Mouse (Mus musculus) retina, postnatal 1 day (tissue): Measurements from ENCODE around the gene Ap2a1.
A peak's percentile ranks its signal among the peaks of the same experiment; 100 is the strongest.

Experiments used
- DNase-seq: peaks from one replicate; pipeline ENCODE4 v3.0.0-alpha.2; 2012

The Ap2a1 gene

GRCm38 (mm10) chr7:44952611-44953306 lies 23.5 kb upstream of the Ap2a1 start:
- DNase-seq, result peak; percentile 94

DNA sequence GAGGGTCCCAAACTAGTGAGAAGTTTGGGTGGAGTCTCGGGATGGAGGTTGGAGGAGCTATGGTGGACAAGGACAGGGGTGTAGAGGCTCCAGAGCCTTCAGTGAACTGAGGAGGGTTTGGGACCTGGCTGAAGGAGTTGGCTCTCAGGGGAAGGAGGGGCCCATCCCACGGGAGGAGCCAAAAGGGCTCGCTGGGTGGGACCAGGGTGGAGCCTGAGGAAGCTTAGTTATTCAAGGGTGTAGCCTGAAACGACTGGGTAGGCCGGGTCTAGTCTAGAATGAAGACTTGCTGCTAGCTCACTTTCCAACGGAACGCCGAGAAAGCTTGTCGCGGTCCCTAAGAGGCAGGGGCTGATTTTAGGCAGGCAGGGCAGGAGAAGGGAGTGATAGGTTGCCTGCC lies 22.7 kb upstream of the Ap2a1 start:
- peak; percentile 45 for DNase-seq

DNA sequence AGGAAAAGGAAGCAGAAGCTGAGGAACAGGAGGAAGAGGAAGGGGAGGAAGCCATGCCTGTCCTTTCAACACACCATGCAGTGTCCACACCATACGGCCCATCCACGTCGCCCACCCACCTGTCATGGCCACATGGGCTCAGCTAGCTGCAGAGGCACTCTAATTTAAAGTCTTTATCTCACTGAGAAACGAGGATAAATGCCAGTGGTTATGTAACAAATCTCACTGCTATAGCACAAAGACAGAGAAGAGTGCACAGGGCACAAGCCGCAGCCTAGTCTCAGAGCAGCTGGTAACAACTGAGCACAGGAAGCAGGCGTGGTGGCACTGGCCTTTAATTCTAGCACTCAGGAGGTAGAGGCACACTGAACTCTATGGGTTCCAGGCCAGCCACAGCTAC lies 20.6 kb upstream of the Ap2a1 start:
- DNase-seq, result no peak

- no peak for DNase-seq
Measured at GRCm38 (mm10) chr7:44942904-44943303, 13.6 kb upstream of the Ap2a1 start, which contains the start of gene Tsks. Gene Tsks (plus strand): TSS chr7:44943204.

- DNase-seq, result no peak
Measured at GRCm38 (mm10) chr7:44938680-44939079, 9.4 kb upstream of the Ap2a1 start.

DNA sequence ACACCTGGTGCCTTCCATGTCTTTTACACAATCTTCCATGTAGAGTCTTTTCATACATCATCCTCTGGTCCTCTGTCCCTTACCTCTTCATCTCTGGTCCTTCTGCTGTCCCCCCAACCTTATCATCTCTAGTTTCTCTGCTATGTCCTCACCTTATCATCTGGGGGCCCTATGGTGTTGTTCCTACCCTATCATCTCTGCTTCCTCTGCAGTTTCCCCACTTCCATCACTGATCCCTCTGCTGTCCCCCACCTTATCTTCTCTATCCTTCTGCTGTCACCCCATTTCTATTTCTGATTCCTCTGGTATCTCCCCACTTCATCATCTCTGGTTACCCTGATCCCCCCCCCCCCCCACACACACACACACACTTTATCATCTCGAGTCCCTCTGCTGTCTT lies 726 bp downstream of the Ap2a1 start:
- DNase-seq, result no peak

GRCm38 (mm10) chr7:44925468-44925867 lies 3.8 kb downstream of the Ap2a1 start:
- DNase-seq, result peak; percentile 62

DNA sequence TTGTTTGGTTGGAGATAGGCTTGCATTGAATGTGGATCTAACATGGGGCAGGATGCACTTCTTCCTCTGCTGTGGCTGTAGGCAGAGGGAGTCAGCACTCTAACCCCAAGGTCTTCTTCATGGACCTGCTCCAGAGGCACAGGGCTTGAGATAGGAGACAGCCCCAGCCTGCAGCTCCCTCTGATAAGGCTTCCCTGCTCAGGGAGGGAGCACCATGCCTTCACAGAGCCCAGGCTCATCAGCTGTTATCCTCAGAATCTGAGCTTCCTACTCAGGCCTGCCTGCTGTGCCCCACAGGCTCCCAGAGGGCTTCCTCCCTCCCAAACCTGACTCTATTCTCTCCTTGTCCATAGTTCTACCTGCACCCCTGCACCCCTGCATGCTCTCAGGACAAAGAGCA lies 6.8 kb downstream of the Ap2a1 start:
- DNase-seq, result no peak

- peak; percentile 68 for DNase-seq
Measured at GRCm38 (mm10) chr7:44919127-44919526, 10.2 kb downstream of the Ap2a1 start.

GRCm38 (mm10) chr7:44918219-44918618 lies 11.1 kb downstream of the Ap2a1 start:
- no peak for DNase-seq

DNA sequence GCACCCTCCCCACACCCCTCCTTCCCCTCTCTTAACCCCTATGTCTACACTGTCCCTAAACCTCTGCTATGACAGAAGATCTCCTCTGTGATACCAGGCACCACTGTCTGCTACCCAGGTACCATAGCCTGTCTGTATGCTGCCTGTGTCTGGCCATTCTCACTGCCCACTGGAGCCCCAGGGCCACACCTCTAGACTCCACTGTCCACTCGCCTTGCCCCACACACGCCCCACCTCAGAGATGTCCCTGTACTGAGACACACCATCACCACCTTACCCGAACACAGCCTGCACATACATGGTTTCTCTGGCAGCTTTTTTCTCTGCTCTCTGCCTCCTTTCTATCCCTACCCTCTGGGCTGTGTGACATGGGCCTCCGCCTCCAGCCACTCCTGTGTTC lies 12.4 kb downstream of the Ap2a1 start:
- DNase-seq, result no peak

GRCm38 (mm10) chr7:44916191-44916590 lies 13.1 kb downstream of the Ap2a1 start:
- no peak for DNase-seq

- DNase-seq, result no peak
Measured at GRCm38 (mm10) chr7:44915314-44915713, 14.0 kb downstream of the Ap2a1 start.

DNA sequence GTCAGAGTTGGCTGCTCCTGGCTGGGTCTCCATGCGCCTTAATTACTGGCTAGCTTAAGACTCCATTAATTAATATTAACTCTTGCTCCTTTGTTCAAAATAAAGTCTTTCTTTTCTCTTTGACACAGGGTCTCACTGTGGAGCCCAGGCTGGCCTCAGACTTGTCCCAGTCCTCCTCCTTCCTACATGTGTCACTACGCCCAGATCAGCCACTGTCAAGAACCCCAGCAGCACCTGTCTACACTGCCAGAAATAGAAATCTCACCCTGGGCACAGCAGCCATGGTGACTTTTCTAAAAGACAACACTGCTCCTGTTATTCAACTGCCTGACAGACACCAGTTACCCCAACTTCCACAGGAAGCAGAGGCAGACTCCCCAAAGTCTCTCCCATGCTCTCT lies 14.9 kb downstream of the Ap2a1 start:
- no peak for DNase-seq

DNA sequence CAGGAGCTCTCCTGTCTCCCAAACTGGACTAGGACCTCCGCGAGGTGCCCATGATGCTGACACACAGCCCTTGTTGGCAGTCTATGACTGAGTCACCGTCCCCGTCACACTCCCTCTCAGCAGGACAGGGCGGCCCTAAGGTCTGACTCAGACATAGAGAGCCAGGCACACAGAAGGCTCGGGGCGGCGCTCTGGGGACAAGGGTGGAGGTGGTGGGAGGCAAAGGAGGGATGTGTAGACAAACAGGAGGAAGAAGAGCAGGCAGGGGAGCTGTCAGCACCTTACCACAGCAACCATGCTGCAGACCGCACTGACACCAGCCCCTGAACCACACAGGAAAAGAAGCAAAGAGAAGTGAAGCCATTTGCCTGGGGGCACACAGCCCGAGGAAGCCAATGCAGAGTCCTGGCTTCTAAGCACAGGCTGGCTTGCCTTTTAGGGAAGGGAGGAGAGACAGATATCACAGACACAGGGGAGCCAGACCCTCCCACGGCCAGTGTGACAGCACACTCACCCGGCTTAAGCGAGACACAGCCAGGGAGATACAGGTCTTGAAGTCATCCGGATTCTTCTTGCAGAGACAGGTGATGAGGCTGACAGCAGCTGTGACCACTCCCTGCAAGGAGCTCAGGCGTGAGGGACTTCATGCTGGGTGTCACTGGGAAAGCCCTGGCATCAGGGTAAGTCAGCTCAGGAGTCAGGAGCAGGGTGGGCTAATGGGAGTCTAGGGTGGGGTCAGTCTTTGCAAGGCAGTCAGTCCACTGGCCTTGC lies 20.4 kb downstream of the Ap2a1 start:
- DNase-seq, result no peak

DNA sequence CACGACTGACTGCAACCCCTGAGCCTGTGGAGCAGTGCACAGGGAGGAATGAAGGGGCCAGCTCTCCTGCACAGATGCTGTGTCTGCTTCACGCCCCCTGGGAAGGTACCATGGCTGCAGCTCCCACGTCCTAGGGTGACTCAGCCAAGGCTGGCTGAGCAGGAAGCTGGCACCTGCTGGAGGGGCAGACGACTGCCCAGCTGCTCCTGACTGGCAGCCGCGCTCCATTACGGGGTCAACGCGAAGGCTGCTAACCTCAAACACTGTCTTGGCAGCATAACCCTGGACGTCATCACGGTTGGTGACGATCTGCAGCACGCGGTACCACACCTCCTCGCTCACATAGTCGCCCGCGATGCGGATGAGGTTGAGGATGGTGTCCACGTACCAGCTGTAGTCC lies 23.9 kb downstream of the Ap2a1 start:
- no peak for DNase-seq

DNA sequence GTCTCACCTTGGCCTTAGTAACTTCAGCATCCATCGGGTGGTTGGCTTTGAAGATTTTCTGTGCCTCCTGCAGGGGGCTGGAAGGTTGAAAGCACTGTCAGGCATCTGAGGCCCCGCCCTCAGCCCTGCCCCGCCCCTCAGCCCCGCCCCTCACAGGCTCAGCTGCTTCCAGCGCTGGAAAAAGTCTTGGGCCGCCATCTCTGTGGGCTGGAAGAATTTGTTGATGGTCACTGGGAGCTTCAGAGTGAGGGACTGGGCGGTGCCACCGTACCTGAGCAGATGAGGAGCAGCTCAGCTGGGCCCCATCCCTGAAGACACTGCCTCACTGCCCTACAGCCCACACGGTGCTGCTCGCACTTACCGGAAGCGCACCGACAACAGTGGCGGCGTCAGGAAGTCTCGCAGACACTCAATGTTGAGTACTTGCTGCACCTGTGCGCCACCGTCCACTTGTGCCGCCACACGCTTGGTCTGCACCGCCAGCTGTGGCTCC lies 28.0 kb downstream of the Ap2a1 start:
- DNase-seq, result peak; percentile 82

DNA sequence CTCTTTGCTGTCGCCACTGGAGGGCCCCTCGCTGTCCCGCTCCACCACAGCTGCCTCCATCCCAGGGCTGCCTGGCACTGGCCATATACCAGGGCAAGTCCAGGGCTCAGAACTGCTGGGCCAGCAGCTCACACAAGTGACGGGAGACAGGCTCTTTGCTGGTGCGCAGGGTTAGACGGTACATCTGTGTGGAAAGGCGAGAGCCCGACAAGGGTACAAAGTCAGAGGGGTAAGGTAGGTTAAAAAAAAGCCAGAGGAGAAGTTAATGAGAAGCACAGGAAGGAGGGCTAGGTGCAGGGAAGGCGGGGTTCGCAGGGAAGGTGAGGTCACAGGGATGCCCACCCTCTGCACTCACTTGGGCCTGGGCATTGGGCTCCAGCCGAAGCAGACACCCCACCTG lies 28.7 kb downstream of the Ap2a1 start:
- DNase-seq, result no peak

DNA sequence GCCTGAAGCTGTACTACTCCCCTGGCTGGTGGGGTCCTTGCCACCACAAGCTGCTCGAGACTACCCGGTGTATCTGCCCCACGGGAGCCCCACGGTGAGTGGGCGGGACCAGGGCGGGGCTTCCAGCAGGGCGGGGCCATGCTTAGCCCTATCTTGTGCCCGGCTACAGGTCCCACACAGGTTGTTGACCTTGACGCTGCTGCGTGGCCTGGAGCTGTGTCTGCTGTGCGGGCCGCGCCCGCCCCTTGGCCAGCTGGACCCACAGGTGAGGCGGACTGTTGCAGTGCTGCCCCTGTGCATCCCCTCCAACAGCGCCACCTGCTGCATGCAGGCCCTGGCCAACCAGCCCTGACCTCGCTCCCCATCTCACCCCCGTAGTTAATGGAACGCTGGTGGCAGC lies 30.7 kb downstream of the Ap2a1 start:
- peak; percentile 28 for DNase-seq

DNA sequence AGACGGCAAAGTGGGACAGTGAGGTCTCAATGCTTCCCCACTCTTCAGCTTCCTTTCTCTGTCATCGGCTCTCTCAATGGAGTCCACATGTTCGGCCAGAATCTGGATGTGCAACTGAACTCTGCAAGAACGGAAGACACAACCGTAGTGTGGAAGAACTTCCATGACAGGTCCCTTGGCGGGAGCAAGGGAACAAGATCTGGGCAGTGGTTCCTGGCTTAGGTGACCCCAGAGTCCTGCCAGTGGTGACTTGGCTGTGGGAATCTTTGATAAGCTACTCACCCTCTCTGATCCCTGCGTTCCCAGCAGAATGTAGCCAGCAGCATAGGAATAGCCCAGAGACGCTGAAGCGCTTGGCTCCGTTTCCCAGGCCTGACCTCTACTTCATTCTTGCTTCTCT lies 32.8 kb downstream of the Ap2a1 start:
- DNase-seq, result no peak

- DNase-seq, result peak; percentile 99
Measured at GRCm38 (mm10) chr7:44895593-44896434, 33.5 kb downstream of the Ap2a1 start, which contains the start of gene Fuz. Gene Fuz (plus strand): TSS chr7:44896079.

DNA sequence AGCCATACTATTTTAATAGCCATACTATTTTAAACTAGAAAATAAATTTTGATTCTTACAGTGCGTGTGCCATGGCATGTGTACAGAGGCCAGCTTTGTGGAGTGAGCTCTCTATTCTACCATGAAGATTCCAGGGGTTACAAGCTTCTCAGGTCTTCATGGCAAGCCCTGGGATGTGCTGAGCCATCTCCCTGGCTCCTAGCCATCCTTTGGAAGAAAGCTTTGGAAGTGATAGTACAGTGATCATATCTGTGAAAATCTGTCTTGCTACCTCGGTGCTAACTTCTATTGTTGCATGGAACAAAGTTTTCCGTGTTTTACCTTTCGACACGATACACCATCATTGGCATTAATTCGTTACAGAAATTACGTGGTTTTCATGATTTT lies 34.1 kb downstream of the Ap2a1 start:
- no peak for DNase-seq

DNA sequence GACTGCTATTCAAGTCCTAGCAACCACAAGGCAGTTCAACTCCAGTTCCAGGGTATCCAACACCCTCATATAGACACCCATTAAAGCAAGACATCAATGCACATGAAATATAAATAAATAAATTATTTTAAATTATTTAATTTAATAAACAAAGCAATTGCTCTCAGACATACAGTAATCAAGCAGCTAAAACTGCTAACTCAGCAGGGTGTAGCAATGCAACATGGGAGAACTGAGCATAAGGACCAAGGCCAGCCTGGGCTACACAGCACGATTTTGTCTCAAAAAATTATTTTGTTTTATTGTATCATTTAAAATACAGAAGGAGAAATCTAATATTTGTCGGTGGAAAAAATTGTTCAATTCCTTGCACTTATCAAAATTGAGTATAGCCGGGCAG lies 35.1 kb downstream of the Ap2a1 start:
- DNase-seq, result no peak
